Mouse (Mus musculus) gastrocnemius, postnatal 25 days (tissue): ENCODE results near the gene Grin2d. TPM values are rescaled to one million over a fixed set of nuclear protein-coding genes. Genes with fewer than 3 reads are reported as not detected.

ENCODE experiments used
- DNase-seq: peaks from one replicate; pipeline ENCODE4 v3.0.0; 2022
- total RNA-seq, 2 experiments: library from RNA; stranded (reverse); gene quantifications; 1 replicate in 1 of 2; 2 replicates in 1 of 2; pipeline ENCODE4 v1.2.3; 2021

Gene Grin2d
- total RNA-seq, 2 experiments from 2014 or later = 0.32 to 0.46 TPM

DNA sequence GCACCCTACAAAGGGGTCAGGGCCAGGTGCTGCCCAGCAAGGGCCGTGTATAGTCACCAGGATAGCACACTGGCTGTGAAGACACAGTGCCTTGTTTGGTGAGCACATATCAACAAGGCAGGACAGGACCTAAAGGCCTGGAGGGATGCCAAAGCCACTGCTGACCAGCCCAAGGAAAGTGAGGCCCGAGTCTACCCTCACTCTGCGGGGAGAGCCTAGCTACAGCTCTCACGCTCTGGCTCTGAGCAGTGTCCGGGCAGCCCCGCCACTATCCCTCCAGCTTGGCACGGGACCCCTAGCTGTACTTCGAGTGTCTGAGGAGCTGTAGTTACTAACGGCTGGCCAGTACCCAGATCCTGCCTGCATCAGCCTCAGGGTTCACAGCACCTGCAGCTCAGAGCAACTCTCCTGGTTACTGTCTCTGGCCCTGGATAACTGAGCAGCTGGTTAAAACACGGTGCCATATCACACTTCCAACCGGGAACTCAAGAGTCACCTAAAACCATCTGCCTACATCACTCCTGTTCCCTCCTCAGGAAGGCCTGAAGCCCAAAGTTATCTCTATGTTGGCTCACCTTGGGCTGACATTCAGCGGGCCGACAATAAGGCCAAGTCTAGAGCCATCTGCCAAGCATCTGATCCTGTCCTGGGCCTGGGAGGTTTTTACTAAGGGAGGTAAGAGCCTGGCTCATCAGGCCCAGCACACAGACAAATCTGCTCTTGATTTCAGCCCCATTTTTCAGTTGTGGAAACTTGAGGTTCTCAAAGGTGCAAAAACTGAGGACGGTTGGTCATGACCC lies 68.7 kb downstream of the Grin2d start:
- DNase-seq = no peak

DNA sequence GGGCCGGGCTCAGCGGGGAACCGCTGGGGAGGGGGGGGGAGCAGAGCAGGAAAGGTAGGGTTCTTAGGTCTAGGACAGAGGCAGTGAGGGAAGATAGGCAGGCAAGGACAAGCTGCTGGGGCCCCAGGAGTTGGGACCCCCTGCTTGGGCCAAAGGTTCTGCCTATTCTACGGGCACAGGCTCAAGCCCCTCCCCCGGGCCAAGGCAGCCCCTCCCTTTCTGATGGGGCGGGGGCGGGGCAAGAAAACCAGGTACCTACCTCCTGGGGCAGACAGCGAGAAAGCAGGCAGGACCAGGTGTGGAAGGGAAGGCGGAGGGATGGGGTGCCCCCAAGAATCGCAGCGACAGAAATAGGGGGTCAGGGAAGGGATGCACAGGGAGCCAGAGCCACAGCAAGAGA lies 69.7 kb downstream of the Grin2d start:
- DNase-seq = no peak

DNA sequence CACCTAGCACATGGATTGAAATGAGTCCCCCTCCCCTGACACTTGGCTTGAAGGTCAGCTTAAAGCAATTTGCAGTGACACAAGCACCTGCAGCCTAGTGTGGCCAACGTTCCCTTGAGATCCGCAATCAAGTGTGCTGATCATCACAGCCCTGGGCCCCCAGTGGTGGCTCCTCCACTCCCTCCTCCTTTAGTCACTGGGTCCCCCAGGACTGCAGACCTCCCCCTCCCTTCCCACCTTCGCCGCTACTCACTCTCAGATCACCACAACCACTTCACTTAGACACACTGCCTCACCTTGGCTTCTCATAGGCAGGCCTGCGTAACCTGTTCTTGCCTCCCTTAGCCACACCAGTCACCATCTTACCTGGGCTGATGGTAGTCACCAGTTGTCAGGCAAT lies 72.2 kb downstream of the Grin2d start:
- no peak for DNase-seq

DNA sequence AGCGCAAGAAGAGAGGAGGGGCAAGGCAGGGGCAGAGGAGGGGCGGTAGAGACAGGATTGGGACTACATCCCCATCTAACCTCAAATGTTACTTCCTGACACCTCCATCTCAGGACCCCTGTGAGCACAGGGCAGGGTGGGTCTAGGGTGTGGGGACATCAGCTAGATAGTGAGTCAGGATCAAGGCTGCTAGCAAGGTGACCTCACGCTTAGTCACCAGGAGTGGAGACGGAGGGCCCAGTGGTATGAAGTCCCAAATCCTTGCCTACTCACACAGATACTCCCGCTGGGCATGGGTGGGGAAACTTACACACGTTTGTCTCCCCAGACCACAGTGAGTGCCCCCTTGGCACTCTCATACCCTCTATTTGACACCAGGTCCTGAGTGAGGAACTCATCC lies 75.6 kb downstream of the Grin2d start:
- DNase-seq = no peak

DNA sequence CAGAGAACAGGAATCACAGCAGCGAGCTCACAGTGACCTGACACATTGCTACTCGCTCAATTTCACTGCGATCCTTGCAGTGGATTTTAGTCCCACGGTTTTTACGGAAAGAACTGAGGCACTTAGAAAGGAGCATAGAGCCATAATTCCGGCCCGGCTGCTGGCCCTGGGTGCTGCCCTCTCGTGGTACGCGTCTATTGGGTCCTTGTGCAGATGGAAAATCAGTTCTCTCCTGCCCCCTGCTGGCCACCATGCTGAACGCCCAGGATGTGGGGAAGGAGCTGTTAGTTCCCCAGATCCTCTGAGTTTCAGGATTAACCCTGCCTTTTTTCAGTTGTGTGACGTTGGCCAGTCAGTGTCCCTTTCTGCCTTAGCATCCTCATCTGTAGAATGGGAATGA lies 76.8 kb downstream of the Grin2d start:
- peak; percentile 82 for DNase-seq

DNA sequence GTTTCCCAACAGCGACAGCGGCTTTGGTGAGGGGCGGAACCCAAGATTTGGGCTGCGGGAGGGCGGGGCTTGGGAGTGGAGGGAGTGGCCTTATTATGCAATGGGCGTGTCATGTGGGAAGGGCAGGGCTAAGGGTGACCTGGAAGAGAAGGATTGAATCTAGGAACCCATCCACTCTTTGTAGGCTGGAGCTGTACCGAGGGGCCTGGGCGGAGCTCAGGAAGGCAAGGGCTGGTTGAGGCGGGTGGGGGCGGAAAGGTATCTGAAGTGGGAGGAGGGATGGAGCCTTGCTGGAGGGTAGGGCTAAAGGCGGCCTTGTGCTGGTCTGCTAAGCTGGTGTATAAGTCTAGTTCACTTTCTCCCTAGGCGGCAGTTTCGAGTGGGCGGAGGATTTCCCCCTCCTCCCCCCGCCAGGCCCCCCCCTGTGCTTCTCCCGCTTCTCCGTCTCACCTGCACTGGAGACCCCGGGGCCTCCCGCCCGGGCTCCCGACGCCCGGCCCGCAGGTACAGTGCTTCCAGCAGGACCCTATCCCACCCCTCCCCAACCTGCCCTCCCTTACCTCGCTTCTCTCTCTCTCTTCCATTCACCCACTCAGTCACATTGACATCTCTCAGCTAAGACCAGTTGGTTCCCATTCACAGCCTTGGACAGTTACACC lies 77.5 kb downstream of the Grin2d start:
- no peak for DNase-seq

DNA sequence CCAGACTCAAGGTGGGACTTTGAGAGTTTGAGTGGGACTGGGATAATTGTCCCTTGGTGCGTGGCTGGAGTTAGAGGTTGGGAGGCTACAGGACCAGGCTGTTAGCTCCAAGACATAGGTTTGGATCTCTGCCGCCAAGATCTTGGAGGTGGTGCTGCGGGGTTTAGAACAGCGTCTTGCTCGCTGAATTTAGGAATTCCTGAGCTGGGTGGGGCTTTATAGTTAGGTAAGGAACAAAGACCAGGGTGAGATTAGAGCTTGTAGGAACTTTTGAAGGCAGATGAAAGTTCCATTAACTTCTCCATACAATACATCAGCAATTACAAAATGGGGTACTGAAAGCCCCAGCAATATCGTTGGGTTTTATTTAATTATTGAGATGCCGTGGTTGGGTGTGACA lies 78.2 kb downstream of the Grin2d start:
- no peak for DNase-seq

DNA sequence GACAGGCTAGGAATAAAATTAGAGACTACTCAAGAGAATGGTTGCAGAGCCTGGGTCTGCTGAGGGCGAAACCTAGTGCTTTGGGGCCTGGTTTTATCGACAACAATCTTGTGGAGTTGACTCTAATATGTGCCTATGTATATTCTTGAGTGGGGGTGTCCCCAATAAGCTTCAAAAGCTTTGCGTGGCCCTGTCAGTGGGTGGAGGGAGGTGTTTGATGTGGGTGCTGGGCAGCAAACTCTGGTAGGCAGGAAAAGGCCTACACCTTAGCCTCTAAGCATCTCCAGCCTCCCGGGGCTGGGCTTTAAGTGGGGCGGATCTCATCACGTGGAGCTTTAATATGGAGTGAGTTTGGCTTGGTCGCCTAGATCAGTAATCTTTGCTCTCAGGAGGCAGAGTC lies 79.2 kb downstream of the Grin2d start:
- DNase-seq = no peak

DNA sequence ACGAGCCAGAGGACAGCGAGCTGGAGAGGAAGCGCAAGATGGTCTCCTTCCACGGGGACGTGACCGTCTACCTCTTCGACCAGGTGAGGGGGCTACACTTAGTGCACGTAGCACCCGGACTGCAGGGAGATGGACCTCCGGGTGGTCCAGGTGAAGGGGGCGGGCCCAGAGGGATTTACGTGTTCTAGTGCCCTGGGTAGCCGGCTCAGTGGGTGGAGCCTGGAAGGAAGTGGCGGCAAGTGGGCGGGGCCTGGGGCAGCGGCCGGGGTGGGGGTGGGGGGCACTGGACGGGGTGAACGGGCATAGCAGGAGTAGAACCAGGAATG lies 79.7 kb downstream of the Grin2d start:
- DNase-seq = no peak

DNA sequence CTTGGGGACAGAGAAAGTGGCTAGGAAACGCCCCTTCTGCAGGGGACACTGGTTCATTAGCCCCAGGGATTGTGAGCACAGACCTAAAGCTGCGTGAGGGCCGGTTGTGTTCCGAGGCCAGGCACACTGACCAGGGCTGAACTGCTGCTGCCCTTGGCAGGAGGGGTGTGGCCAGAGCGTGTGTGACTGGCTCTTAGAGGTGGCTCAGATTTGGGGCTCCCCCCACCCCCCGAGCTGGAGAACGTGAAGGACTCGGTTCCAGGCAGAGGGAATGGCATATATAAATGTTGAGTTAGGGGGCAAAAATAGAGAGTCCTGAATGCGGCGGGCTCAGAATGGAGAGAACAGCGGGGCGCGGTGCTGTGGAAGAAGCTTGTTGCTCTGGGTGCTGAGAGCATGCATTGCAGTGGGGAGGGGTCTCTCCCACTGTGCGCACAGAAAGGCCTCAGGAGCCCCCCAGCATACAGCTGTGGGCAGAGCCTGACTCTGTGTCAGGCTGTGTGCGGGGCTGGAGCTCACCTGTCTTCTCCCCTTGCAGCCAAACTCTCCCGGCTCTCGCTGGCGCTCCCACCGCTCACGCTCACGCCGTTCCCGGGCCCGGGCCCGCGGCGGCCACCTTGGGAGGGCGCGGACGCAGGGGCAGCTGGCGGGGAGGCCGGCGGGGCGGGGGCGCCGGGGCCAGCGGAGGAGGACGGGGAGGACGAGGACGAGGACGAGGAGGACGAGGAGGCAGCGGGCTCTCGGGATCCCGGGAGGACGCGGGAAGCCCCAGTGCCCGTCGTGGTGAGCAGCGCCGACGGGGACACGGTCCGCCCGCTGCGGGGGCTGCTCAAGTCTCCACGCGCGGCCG lies 80.3 kb downstream of the Grin2d start:
- no peak for DNase-seq

DNA sequence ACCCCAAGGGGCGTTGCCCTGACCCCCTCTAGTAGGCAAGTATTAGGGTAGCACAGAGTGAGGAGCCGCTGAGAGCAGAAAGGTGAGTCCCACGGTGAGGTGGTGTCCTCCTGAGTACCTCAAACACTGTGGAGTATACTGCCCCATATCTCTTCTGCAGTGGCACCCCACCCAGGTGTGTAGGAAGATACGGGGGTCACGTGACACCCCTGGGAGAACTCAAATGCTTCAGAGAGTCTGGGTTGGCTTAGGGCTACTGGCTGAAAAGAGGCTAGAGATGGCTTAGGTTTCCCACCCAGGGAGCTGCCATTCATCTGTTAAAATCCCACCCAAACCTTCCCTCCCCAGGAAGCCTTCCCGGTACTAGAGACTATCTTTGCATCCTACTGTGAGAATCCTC lies 81.2 kb downstream of the Grin2d start:
- DNase-seq = no peak

DNA sequence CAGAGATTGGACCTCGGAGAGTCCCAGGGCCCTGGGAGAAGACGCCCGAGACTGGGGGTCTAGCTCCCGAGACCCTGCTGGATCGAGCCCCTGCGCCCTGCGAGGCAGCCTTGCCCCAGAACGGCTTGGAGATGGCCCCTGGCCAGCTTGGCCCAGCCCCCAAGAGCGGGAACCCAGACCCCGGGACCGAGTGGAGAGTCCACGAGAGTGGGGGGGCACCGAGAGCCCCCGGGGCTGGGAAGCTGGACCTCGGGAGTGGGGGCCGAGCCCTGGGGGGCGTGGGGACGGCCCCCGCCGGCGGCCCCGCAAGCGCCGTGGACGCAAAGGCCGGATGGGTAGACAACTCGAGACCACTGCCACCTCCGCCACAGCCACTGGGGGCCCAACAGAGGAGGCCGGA lies 83.2 kb downstream of the Grin2d start:
- DNase-seq = no peak

DNA sequence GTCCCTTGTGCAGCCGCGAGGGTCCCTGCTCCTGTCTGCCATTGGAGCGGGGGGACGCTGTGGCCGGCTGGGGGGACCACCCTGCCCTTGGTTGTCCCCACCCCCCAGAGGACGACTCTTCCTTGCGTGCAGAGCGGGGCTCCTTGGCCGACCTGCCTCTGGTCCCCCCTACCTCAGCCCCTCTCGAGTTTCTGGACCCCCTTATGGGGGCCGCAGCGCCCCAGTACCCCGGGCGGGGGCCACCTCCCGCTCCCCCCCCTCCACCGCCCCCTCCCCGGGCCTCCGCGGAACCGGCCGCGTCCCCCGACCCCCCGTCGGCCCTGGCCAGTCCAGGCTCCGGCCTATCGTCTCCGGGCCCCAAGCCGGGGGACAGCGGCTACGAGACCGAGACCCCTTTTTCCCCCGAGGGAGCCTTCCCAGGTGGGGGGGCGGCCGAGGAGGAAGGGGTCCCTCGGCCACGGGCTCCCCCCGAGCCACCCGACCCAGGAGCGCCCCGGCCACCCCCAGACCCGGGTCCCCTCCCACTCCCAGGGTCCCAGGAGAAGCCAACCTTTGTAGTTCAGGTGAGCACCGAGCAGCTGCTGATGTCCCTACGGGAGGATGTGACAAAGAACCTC lies 84.1 kb downstream of the Grin2d start:
- no peak for DNase-seq

DNA sequence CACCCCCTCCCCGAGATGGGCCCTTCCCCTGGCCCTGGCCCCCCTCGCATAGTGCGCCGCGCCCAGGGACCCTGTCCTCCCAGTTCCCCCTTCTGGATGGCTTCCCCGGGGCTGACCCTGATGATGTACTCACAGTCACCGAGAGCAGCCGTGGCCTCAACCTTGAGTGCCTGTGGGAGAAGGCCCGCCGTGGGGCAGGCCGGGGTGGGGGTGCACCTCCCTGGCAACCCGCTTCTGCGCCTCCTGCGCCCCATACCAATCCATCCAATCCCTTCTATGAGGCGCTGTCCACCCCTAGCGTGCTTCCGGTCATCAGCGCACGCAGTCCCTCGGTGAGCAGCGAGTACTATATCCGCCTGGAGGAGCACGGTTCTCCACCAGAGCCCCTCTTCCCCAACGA lies 84.9 kb downstream of the Grin2d start:
- no peak for DNase-seq

DNA sequence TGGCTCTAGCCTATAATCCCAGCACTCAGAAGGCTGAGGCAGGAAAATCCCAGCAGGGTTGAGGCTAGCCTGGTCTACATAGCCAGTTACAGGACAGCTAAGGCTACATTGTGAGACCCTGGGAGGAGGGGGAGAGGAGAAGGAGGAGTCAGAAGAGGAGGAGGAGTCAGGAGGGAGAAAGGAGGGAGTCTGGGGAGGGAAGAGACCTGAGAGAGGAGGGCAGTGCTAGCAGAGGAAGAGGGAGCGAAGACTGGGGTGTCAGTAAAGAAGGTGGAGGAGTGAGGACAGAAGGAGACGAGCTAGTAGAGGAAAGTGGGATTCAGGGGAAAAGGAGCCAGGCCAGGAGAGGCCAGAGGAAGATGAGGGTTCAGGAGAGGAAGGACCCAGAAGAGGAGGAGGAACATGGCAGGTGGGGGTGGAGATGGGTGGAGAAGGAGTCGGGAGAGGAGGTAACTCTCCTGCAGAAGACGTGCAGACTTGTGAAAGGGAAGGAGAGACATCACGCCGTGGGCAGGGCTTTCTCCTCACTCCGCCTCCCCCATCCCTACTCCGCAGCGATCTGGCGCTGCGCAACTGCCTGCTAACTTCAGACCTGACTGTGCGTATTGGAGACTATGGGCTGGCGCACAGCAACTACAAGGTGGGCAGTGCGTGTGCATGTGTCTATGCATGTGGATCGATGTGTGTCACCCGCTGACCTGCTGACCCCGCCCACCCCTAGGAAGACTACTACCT lies 86.3 kb downstream of the Grin2d start:
- DNase-seq = no peak

DNA sequence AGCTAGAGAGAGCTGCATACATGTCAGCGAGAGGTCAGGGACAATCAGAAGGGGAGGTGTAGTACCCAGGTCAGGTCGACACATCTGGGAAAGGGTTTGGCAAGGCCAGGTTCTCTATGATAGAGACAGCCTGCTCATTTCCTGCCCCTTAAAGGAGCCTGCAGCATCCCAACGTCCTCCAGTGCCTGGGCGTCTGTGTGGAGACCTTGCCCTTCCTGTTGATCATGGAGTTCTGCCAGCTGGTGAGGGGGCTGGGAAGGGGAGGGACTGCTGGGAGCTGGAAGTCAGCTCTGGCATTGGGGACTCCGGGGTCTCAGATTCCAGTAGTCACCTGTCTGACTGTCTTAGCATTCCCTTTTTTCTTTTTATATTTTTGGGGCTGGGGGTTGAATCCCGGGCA lies 87.5 kb downstream of the Grin2d start:
- DNase-seq = no peak

DNA sequence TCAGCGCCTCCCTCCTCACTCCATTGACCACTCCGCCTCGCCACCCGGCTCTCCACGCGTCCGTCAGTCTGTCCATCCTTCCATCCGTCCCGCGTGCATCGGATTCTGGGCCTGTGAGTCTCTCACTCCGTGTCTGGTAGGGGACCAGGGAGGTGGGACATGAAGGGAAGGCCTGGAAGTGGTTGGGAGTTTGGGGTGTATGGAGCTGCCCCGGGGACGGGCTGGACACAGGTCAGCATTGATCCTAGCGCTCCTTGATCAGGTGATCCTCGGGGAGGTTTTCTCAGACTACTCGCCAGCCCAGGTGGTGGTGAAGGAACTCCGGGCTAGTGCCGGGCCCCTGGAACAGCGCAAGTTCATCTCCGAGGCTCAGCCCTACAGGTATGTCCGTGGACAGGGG lies 90.5 kb downstream of the Grin2d start:
- DNase-seq = no peak

DNA sequence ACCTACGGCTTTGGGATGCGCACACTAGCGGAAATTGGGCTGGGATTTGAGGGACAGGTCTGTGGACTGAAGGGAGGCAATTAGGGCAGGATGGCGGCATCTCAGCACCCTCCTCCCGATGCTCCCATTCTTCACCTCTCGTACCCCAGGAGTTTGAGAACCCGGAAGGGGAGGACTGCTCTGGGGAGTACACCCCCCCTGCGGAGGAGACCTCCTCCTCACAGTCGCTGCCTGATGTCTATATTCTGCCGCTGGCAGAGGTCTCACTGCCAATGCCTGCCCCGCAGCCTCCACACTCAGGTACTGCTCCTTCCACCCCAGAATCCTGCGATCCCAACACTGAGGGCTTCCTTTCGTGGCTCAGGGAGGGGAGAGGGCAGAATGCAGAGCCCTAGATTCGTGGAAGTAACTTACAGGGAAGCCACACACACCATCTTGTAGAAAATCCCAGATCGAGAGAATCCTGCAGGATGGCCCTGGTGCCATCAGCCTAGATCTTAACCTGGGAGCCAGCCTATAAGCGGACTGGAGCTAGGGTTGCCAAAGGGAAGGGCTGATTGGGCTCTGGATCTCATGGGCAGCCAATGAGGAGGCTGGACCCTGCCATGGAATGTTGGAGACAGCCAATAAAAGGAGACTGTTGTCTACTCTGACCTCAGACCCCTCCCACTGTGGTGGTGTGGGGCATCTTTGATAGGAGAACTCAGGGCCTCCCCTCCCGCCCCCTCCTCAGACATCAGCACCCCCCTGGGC lies 91.3 kb downstream of the Grin2d start:
- no peak for DNase-seq

DNA sequence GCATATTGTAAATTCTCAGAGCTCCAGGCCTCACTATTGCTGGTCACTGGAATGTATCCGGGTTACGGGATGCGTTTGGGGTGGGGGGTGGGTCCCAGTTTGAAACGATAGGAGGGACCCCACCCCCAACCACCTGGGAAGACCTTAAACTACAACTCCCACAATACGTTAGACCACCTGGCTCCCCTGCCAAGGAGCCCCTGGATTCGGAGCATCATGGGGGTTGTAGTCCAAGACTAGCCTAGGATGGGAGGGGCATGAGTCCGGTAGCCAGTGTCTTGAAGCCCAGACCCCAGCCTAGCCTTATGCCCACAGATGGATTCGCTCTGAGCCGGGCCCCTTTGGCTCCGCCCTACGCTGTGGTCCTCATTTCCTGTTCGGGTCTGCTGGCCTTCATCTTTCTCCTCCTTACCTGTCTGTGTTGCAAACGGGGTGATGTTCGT lies 92.0 kb downstream of the Grin2d start:
- DNase-seq = no peak

DNA sequence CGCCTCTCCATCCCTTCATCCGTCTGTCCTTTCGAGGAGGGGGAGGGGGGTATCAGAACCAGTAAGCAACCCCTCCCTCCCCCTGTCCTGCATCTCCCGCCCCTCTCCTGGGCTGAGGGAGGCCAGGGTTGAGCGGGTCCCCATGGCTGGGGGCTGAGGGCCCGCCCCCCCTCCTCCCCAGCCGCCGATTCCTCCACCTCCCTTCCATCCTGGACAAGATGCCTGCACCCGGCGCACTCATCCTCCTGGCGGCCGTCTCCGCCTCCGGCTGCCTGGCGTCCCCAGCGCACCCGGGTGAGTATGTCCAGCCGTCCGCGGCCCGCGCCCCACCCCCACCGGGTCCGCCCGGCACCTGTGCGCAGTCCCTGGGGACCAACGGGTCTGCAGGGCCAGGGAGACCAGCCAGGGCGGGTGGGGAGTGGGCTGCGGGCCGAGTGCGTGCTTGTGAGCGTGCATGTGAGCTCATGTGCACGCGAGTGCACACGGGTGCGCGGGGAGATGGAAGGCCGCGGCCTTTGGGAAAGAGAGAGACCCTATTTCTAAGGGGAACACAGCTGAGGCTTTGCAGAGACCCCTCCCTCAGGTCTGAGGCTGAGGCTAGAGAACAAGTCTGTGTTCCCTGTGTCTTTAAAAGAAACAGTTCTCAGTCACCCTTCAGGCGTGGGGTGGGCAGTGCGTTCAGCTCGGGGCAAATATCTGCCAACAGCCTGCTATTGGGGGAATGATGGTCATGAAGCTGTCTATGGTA lies 92.6 kb downstream of the Grin2d start:
- no peak for DNase-seq
